Mouse (Mus musculus): ENCODE data around the gene Wtip. TPM values are rescaled to one million over a fixed set of nuclear protein-coding genes. Genes with fewer than 3 reads are reported as not detected.
"Not testable (repeated sequence)": the region's sequence is repeated elsewhere in the genome, so short reads cannot be mapped to it uniquely, and the experiment has no call there.

Wtip gene
- total RNA-seq (2021) = 10 to 100 TPM; 24.0 to 29.0 TPM
- long read RNA-seq, experiment 1, transcript Wtip-201 (8 exons, 1,962 nt) = major isoform, 37 of 44 reads
- long read RNA-seq, experiment 1, partial matches to known transcripts = 0 of 44 reads
- long read RNA-seq, experiment 1, other reads (novel, unspliced or antisense) = 7 of 44 reads
- long read RNA-seq, experiment 2, transcript Wtip-201 (8 exons, 1,962 nt) = major isoform, 39 of 52 reads
- long read RNA-seq, experiment 2, partial matches to known transcripts = 0 of 52 reads
- long read RNA-seq, experiment 2, other reads (novel, unspliced or antisense) = 11 of 52 reads

- DNase-seq (ENCODE audit: low spot score in 2 of 2) = peak; percentile 86 to 91
Observed at GRCm38 (mm10) chr7:34133117-34133762, at the start of gene Wtip. TSS of gene Wtip (minus strand) at chr7:34133268.

GRCm38 (mm10) chr7:34176241-34176640 is 43.2 kb upstream of the Wtip start:
- not testable (repeated sequence) for DNase-seq (ENCODE audit: low spot score in 2 of 2)

DNA sequence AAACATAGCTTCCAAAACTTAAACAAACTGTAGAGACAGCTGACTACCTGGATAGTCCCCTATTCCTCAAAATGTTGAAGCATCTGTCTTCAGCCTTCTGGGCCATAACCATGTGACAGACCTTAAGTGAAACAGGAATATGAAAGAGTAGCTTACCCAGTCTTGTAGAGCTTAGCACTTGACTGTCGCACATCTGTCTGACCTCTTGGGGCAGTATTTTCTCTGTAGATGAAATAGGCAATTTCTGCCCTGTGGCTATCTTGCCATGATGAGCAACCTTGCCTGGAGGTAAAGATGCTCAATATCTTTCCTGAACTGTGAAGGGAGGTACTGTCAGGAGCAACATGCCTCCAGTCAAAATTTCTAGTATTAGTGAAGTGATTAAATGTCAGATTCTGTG is 39.2 kb upstream of the Wtip start:
- no peak for DNase-seq (ENCODE audit: low spot score in 2 of 2)

GRCm38 (mm10) chr7:34169454-34169853 is 36.4 kb upstream of the Wtip start, which contains the start of gene Uba2:
TSS of gene Uba2 (minus strand) at chr7:34169599.
- no peak for DNase-seq (ENCODE audit: low spot score in 2 of 2)

DNA sequence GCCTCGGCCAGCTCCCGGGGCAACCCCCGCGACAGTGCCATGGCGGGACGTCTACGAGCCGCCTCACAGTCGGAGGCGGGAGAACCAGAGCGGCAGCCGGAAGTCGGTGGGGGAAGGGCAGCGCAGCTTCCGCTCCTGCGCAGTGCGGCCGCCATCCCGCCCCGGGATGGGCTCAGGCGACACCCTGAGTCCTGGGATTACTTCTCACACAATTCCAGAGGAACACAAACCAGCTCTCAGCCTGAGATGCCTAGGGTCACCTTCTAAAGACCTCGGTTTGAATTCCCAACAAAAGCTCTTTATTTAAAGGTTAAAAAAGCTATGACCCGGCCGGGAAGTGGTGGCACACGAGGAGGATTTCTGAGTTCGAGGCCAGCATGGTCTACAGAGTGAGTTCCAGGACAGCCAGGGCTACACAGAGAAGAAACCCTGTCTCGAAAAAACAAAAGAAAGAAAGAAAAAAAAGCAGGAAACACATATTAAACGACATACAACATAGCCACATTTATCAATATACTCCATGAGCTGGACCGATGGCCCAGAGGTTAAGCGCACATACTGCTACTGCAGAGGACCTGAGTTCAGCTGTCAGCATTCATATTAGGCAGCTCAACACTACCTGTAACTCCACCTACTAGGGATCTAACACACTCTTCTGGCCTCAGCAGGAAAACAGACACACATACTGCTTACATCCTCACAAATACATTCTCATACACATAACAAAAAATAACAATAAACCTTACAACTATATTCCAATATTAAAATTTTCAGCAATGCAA is 35.6 kb upstream of the Wtip start:
- peak; percentile 89 to 93 for DNase-seq (ENCODE audit: low spot score in 2 of 2)

DNA sequence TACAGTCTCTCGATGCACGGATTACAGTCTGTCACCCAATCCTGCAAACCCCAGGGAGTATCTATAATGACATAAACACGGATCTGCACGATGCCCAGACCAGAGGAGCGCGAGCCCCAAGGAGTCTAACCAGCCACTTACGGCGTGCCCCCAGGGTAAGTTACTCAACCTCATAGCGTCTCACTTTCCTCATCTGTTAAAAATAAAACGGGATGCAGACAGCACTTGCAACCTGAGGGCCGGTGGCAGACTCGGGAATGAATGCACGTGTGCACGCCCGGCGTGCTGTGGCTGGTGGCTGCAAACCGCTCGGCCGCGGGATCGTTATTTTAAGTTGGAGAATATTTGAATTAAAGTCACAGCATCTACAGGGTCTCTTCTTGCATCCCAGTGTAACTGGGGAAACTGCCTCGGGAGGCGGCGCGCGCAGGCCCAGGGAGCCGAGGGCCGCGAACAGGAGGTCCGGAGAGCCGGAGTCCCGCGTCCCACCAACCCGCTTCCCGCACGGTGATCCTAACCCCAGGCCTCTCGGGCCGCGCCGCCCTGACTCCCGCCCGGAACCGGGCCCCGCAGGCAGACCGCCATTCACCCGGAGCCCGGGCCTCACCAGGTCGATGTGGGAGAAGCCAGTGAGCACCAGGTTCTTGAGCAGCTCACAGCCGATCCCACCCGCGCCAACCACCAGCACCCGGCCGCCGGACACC is 34.9 kb upstream of the Wtip start:
- peak in 1 of 2 experiments; percentile 12 for DNase-seq (ENCODE audit: low spot score in 2 of 2)

GRCm38 (mm10) chr7:34166850-34167249 is 33.8 kb upstream of the Wtip start:
- peak in 1 of 2 experiments; percentile 20 for DNase-seq (ENCODE audit: low spot score in 2 of 2)

GRCm38 (mm10) chr7:34165999-34166398 is 32.9 kb upstream of the Wtip start:
- DNase-seq (ENCODE audit: low spot score in 2 of 2) = no peak

GRCm38 (mm10) chr7:34164671-34165070 is 31.6 kb upstream of the Wtip start:
- DNase-seq (ENCODE audit: low spot score in 2 of 2) = no peak

- DNase-seq (ENCODE audit: low spot score in 2 of 2) = no peak
Observed at GRCm38 (mm10) chr7:34159167-34159566, 26.1 kb upstream of the Wtip start.

GRCm38 (mm10) chr7:34157994-34158393 is 24.9 kb upstream of the Wtip start:
- DNase-seq (ENCODE audit: low spot score in 2 of 2) = no peak

DNA sequence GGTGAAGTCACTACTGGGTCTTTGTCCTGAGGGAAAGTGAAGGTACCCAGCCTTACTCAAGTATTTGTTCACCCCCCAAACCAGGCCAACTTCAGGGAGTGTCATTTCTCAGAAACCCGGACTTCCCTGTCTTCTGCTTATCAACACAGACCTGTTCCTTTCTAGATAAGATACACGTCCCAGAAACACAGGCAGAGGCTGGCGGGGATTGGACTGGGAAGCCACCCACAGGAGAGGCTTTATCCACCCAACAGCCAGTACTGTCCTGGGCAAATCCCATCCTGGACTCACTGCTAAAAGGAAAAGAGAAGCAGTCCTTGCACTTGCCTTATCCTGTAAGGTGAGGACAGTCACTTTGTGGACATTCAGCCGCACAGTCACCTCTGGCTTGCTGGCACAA is 14.1 kb upstream of the Wtip start:
- no peak for DNase-seq (ENCODE audit: low spot score in 2 of 2)

DNA sequence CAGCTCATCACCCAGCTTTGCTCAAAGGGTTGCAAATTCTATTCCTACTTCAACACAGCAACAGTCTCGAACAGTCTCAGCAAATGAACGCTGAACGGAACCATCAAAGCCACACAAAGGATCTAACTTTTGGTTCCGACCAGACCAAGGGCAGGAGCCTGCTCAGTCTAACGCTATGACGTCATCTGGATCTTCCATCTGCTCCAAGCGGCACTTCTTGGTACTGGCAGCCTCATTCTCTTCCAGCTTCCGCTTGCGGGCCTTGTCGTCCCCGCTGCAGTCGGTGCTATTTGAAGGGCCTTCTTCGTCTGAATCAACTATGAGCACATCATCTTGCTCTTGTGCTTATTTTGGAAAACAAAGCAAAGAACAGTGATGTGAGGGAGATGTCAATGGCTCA is 8.1 kb upstream of the Wtip start:
- DNase-seq (ENCODE audit: low spot score in 2 of 2) = no peak

DNA sequence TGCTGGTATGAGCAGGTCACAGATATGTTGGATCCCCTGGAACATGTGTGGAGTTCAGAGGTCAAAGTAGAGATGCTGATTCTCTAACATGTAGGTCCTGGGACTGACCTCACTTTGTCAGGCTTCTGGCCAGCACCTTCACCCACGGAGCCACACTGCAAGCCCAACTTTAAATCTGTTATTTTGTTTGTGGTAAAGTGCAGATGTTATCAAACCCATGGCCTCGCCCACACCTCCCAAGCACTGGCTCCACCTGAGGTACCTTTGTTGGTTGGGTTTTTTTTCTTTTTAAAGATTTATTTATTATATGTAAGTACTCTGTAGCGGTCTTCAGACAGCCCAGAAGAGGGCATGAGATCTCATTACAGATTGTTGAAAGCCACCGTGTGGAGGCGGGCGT is 6.4 kb upstream of the Wtip start:
- no peak for DNase-seq (ENCODE audit: low spot score in 2 of 2)

- no peak for DNase-seq (ENCODE audit: low spot score in 2 of 2)
Observed at GRCm38 (mm10) chr7:34134336-34134735, 1.3 kb upstream of the Wtip start.

- peak; percentile 29 to 40 for DNase-seq (ENCODE audit: low spot score in 2 of 2)
Observed at GRCm38 (mm10) chr7:34132355-34133079, 551 bp downstream of the Wtip start.

GRCm38 (mm10) chr7:34131959-34132354 is 1.1 kb downstream of the Wtip start:
- no peak for DNase-seq (ENCODE audit: low spot score in 2 of 2)

GRCm38 (mm10) chr7:34131118-34131517 is 1.9 kb downstream of the Wtip start:
- DNase-seq (ENCODE audit: low spot score in 2 of 2) = no peak

GRCm38 (mm10) chr7:34126291-34126690 is 6.8 kb downstream of the Wtip start:
- DNase-seq (ENCODE audit: low spot score in 2 of 2) = no peak

DNA sequence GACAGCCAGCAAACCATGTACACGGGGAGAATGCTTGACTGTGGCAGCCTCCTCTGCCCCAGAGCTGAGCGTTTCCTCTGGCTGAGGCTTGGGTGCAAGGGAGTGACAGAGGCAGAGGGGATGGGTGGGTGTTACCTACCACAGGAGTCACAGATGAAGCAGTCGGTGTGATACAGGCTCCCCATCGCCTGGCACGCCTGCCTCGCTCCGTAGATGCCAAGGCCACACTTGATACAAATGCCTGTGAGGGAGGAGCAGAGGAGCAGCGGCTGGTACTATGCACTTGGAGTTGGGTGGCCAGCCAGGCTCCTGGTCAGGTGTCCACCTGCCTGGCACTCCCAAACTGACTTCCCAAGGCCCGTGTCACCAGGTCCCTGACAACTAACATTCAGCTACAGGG is 7.7 kb downstream of the Wtip start:
- no peak for DNase-seq (ENCODE audit: low spot score in 2 of 2)
